Mouse (Mus musculus): ENCODE results near the gene Stag1. TPM values are rescaled to one million over a fixed set of nuclear protein-coding genes. Genes with fewer than 3 reads are reported as not detected.

Gene Stag1
- total RNA-seq, 2 experiments from 2014 or later, result 42.3 to 49.7 TPM

- intact Hi-C loops (cut with DNase I), result no loop called here
- no peak for DNase-seq (ENCODE audit: low spot score in 2 of 2)
Observed at GRCm38 (mm10) chr9:100997138-100997537, 399.5 kb downstream of the Stag1 start.

- intact Hi-C loops (cut with DNase I), result no loop called here
- DNase-seq (ENCODE audit: low spot score in 2 of 2), result no peak
Observed at GRCm38 (mm10) chr9:101002053-101002452, 404.5 kb downstream of the Stag1 start.

GRCm38 (mm10) chr9:101002841-101003240 lies 405.2 kb downstream of the Stag1 start:
- no peak for DNase-seq (ENCODE audit: low spot score in 2 of 2)
- intact Hi-C loops (cut with DNase I), result no loop called here

GRCm38 (mm10) chr9:101003302-101003701 lies 405.7 kb downstream of the Stag1 start:
- no peak for DNase-seq (ENCODE audit: low spot score in 2 of 2)
- intact Hi-C loops (cut with DNase I), result no loop called here

- DNase-seq (ENCODE audit: low spot score in 2 of 2), result no peak
- intact Hi-C loops (cut with DNase I), result no loop called here
Observed at GRCm38 (mm10) chr9:101005866-101006265, 408.3 kb downstream of the Stag1 start.

Other genes with a start within 250 kb of the Stag1 start
- under 1 TPM; 0.18 to 0.28 TPM for gene Il20rb, start 111.0 kb upstream of the Stag1 start, total RNA-seq (2021)
- gene Nck1, start 51.7 kb upstream of the Stag1 start, total RNA-seq (2021), result 10 to 100 TPM; 37.8 to 38.0 TPM
- 10 to 100 TPM; 19.0 to 19.1 TPM for gene Slc35g2, start 26.7 kb upstream of the Stag1 start, total RNA-seq (2021)

All from left cerebral cortex, postnatal 25 days (tissue).